Mouse (Mus musculus): ENCODE results near the gene Fgfbp3.

DNA sequence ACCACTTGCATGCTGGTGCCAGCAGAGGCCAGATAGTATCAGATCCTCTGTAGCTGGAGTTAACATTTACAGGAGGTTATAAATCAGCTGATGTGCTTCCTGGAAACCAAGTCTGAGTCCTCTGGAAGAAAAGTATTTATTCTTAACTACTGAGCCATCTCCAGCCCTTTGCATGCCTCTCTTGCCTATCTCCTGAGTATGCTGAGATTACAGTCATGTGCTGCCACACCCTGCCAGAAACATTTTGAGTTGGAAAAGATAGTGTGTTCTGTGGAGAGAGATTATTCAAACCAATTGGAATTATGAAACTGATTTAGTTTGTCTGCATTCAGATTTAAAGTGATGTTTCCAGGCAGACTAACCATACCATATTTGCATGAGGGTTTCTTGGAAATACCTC is 42.1 kb downstream of the Fgfbp3 start:
- TF ChIP-seq CTCF (IDR thresholded peaks at IDR 0.05) (no peak), EP300 (IDR thresholded peaks at IDR 0.05) (no peak)

Data from lung, postnatal 0 days (tissue).